Mouse (Mus musculus): ENCODE results near the gene Scn10a. TPM values are rescaled to one million over a fixed set of nuclear protein-coding genes. Genes with fewer than 3 reads are reported as not detected.

Scn10a gene
- polyA plus RNA-seq, 1 experiment from 2014 or later, result 0.03 TPM

- H3K27ac ChIP-seq, result no peak overlapping the region; the same call in 1 of the 2 replicates
- no peak overlapping the region for H3K4me2 ChIP-seq (replicated peaks)
- H3K9ac ChIP-seq (replicated peaks), result no peak overlapping the region
- ATAC-seq, result no peak
- no peaks in the 10 kb centered on the region for H3K27me3 ChIP-seq
- WGBS, result 42% methylated on average over 12 of the region's 12 CpGs
- no peak overlapping the region for H3K4me3 ChIP-seq (replicated peaks)
- no peaks in the 10 kb centered on the region for H3K36me3 ChIP-seq
- H3K9me3 ChIP-seq, result no peaks in the 10 kb centered on the region
- H3K4me1 ChIP-seq (replicated peaks), result peaks cover 19% of the 10 kb centered on the region
Measured at GRCm38 (mm10) chr9:119632801-119633200, 86.3 kb downstream of the Scn10a start.

DNA sequence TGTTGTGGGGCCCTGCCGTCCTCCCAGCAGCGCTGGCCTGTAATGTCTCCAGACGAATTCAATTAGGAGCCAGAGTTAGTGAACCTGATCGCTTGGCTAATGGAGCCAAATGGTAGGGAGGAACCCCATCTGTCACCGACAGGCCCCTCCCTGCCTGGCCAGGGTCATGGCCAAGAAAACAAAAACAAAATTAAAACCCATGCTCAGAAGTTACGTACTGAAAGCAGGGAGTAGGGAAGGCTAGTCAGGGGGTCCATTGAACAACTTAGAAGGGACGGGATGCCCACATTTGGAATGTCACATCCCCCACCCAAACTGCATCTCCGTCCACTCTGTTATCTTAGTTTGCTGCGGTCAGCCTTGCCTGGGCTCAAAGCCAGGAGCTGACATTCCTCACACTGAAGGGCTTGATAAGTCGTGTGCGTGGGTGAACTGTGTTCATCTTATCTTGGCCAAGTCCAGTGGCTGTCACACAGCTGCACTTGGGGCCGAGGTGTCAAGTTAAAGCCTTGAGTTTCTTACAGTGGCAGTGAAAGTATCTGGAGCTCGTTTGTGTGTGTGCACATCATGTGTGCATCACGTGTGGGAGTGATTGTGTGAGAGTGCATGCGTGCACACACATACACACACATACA is 87.1 kb downstream of the Scn10a start:
- 64% methylated on average over 15 of the region's 15 CpGs for WGBS
- Histone ChIP-seq H3K27ac (no peak overlapping the region), H3K9ac (replicated peaks) (no peak overlapping the region), H3K36me3 (no peaks in the 10 kb centered on the region), H3K4me3 (replicated peaks) (no peak overlapping the region), H3K4me2 (replicated peaks) (no peak overlapping the region), H3K9me3 (no peaks in the 10 kb centered on the region), H3K4me1 (replicated peaks) (peaks cover 19% of the 10 kb centered on the region), H3K27me3 (no peaks in the 10 kb centered on the region)
- ATAC-seq, result peak; percentile 66

DNA sequence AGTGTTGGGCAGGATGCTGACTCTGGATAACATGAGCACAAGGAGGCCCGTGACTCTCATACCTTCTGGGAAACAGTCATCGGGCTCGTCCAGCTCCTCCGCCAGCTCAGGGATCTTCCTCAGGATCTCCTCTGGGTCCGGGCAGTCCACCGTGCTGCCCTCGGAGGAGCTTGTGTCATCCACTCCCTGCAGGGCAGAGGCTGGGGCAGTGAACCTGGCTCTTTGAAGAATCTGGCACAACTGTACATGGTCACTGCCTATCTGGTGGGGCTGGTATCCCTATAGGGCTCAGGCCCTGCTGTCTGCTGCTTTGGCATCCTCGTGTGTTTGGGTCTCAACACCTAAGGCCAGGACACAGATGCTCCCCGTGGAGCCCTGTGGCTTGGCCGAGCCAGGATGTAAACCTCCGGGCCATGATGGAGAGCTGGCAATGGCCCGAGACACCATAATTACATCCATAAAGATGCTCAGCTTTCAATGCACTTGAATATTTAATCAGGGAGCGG is 87.7 kb downstream of the Scn10a start:
- H3K27me3 ChIP-seq, result no peaks in the 10 kb centered on the region
- H3K36me3 ChIP-seq, result no peaks in the 10 kb centered on the region
- H3K9ac ChIP-seq (replicated peaks), result no peak overlapping the region
- peaks cover 19% of the 10 kb centered on the region for H3K4me1 ChIP-seq (replicated peaks)
- H3K27ac ChIP-seq, result no peak overlapping the region
- no peaks in the 10 kb centered on the region for H3K9me3 ChIP-seq
- H3K4me3 ChIP-seq (replicated peaks), result no peak overlapping the region
- 67% methylated on average over 13 of the region's 13 CpGs for WGBS
- H3K4me2 ChIP-seq (replicated peaks), result no peak overlapping the region
- peak; percentile 58 for ATAC-seq

DNA sequence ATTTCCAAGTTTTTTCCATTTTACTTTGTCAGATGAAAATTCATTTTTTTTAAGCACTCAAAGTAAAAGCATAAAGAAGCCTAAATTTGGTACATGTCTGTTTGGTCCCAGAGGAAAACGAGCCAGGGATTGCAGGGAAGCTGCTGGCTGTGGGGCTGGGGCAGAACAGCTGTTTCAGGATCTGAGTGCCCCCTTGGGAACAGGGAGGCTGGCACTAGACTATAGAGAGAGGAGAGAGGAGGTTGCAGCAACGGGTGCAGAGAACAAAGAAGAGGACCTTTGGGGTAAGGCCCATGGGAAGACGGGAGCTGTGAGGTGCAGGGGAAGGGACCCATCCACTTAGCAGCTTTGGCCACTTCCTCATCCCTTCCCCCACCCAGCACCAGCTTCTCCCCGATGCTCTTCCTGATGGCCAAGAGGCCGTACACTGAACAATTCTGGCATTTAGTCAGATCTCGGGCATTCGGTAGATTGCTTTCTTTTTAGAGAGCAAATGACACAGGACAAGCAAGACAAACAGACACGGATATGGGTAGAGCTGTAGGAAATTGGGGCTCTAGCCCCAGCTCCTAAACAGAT is 90.3 kb downstream of the Scn10a start:
- H3K9me3 ChIP-seq, result no peaks in the 10 kb centered on the region
- peaks cover 19% of the 10 kb centered on the region for H3K4me1 ChIP-seq (replicated peaks)
- 0 out of 2 replicates have a peak, but pooled peaks cover 3% of the 10 kb centered on the region for H3K27me3 ChIP-seq
- no peak for ATAC-seq
- no peak overlapping the region for H3K4me2 ChIP-seq (replicated peaks)
- no peak overlapping the region for H3K4me3 ChIP-seq (replicated peaks)
- H3K9ac ChIP-seq (replicated peaks), result no peak overlapping the region
- no peak overlapping the region for H3K27ac ChIP-seq
- WGBS, result 72% methylated on average over 8 of the region's 8 CpGs
- no peaks in the 10 kb centered on the region for H3K36me3 ChIP-seq

- no peaks in the 10 kb centered on the region for H3K9me3 ChIP-seq
- peaks cover 12% of the 10 kb centered on the region for H3K4me1 ChIP-seq (replicated peaks)
- H3K4me2 ChIP-seq (replicated peaks), result no peak overlapping the region
- 0 out of 2 replicates have a peak, but pooled peaks cover 3% of the 10 kb centered on the region for H3K27me3 ChIP-seq
- no peaks in the 10 kb centered on the region for H3K36me3 ChIP-seq
- WGBS, result 79% methylated on average over 6 of the region's 6 CpGs
- no peak overlapping the region for H3K4me3 ChIP-seq (replicated peaks)
- no peak overlapping the region for H3K27ac ChIP-seq
- H3K9ac ChIP-seq (replicated peaks), result no peak overlapping the region
- ATAC-seq, result no peak
Measured at GRCm38 (mm10) chr9:119627227-119627626, 91.9 kb downstream of the Scn10a start.

GRCm38 (mm10) chr9:119624151-119624550 is 95.0 kb downstream of the Scn10a start:
- no peak for ATAC-seq
- Histone ChIP-seq H3K27ac (no peak overlapping the region), H3K36me3 (no peaks in the 10 kb centered on the region), H3K27me3 (0 out of 2 replicates have a peak, but pooled peaks cover 3% of the 10 kb centered on the region), H3K4me2 (replicated peaks) (no peak overlapping the region), H3K4me1 (replicated peaks) (peaks cover 5% of the 10 kb centered on the region), H3K9ac (replicated peaks) (no peak overlapping the region), H3K4me3 (replicated peaks) (no peak overlapping the region), H3K9me3 (no peaks in the 10 kb centered on the region)
- WGBS, result 95% methylated on average over 4 of the region's 4 CpGs

- H3K4me2 ChIP-seq (replicated peaks), result no peak overlapping the region
- no peaks in the 10 kb centered on the region for H3K9me3 ChIP-seq
- no peaks in the 10 kb centered on the region for H3K36me3 ChIP-seq
- no peak overlapping the region for H3K4me3 ChIP-seq (replicated peaks)
- ATAC-seq, result no peak
- H3K9ac ChIP-seq (replicated peaks), result no peak overlapping the region
- 80% methylated on average over 6 of the region's 6 CpGs for WGBS
- no peak overlapping the region for H3K27ac ChIP-seq
- H3K4me1 ChIP-seq (replicated peaks), result no peaks in the 10 kb centered on the region
- 0 out of 2 replicates have a peak, but pooled peaks cover 3% of the 10 kb centered on the region for H3K27me3 ChIP-seq
Measured at GRCm38 (mm10) chr9:119614798-119615197, 104.3 kb downstream of the Scn10a start.

GRCm38 (mm10) chr9:119610563-119611166 is 108.5 kb downstream of the Scn10a start:
- H3K27me3 ChIP-seq, result no peaks in the 10 kb centered on the region
- H3K4me2 ChIP-seq (replicated peaks), result no peak overlapping the region
- H3K27ac ChIP-seq, result no peak overlapping the region
- no peaks in the 10 kb centered on the region for H3K9me3 ChIP-seq
- 95% methylated on average over 7 of the region's 7 CpGs for WGBS
- H3K4me1 ChIP-seq (replicated peaks), result no peaks in the 10 kb centered on the region
- ATAC-seq, result no peak
- H3K4me3 ChIP-seq (replicated peaks), result no peak overlapping the region
- H3K36me3 ChIP-seq, result no peaks in the 10 kb centered on the region
- H3K9ac ChIP-seq (replicated peaks), result no peak overlapping the region

DNA sequence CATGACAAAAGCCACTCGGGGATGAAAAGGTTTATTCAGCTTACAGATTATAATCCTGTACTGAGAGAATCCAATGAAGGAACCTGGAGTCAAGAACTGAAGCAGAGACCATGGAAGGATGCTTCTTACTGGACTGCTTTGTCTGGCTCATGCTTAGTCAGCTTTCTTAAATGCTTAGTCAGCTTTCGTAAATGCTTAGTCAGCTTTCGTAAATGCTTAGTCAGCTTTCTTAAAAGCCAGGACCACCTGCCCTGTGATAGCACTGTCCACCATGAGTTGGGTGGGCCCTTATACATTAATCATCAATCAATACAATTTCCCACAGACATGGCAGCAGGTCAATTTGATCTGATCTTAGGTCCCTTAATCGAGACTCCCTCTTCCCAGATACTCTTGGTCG is 112.2 kb downstream of the Scn10a start:
- WGBS, result 93% methylated on average over 5 of the region's 5 CpGs
- no peak overlapping the region for H3K4me3 ChIP-seq (replicated peaks)

DNA sequence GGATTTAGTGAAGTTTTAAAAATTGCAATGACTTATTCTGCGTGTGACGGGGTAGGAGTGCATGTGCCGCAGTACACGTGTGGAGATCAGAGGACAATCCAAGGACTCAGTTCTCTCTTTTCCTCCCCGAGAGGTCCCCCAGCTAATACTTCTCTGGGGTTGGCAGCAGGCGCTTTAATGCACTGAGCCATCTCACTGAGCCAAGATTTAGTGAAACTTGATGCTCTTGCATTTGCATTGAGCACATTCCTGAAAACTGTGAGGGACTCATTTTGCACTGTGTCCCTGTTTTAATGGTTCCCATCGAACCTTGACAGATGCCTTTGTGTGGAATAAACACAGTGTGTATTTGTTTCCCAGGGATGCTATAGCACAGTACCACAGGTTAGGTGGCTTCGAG is 114.5 kb downstream of the Scn10a start:
- Histone ChIP-seq H3K9ac (replicated peaks) (no peak overlapping the region), H3K27ac (no peak overlapping the region), H3K27me3 (no peaks in the 10 kb centered on the region), H3K36me3 (no peaks in the 10 kb centered on the region), H3K4me1 (replicated peaks) (no peaks in the 10 kb centered on the region), H3K4me2 (replicated peaks) (no peak overlapping the region), H3K9me3 (no peaks in the 10 kb centered on the region), H3K4me3 (replicated peaks) (no peak overlapping the region)
- 70% methylated on average over 8 of the region's 8 CpGs for WGBS
- no peak for ATAC-seq

More for the DNA sequence above, 112.2 kb downstream of the Scn10a start:
- Histone ChIP-seq H3K27ac (no peak overlapping the region), H3K4me1 (replicated peaks) (no peaks in the 10 kb centered on the region), H3K9ac (replicated peaks) (no peak overlapping the region), H3K9me3 (no peaks in the 10 kb centered on the region), H3K36me3 (no peaks in the 10 kb centered on the region), H3K27me3 (no peaks in the 10 kb centered on the region), H3K4me2 (replicated peaks) (no peak overlapping the region)
- ATAC-seq, result no peak

DNA sequence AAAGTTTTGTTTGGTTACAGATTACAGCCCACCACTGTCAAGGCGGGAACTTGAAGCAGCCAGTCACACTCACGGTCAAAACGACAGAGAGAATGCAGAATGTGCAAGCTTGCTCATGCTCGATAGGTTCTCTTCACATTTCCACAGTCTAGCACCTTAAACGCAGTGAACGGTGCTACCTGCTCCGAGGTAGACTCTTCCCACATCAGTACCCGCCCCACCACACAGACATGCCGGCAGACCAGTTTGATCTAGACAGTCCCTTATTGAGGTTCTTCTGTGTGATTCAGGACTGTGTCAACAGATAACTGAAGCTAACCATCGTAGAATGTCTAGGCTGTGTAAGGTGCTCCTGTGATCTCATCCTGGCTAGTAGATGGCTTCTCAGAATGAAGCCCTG is 120.6 kb downstream of the Scn10a start:
- Histone ChIP-seq H3K9ac (replicated peaks) (no peak overlapping the region), H3K4me2 (replicated peaks) (no peak overlapping the region), H3K9me3 (no peaks in the 10 kb centered on the region), H3K27me3 (no peaks in the 10 kb centered on the region), H3K4me1 (replicated peaks) (no peaks in the 10 kb centered on the region), H3K4me3 (replicated peaks) (no peak overlapping the region), H3K36me3 (no peaks in the 10 kb centered on the region), H3K27ac (no peak overlapping the region)
- 93% methylated on average over 10 of the region's 10 CpGs for WGBS
- no peak for ATAC-seq

DNA sequence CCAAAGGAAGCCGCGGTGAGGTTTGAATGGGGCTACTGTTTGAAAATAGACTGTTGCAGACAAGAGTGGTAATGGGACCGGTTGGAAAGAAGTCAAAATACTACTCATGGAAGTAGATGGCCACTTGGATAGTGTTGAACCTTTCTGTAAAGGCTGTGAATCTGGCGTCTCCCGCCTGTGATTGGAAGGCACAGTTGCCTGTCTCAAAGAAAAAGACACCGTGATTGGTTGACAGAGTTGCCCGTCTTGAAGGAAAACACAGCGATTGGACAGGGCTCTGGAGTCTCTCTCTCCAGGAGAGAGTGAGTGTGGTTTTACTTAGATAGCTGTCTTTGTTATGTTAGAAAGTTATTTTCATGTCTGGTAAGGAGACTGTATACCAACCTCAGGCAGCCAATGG is 121.8 kb downstream of the Scn10a start:
- Histone ChIP-seq H3K9ac (replicated peaks) (no peak overlapping the region), H3K36me3 (no peaks in the 10 kb centered on the region), H3K9me3 (no peaks in the 10 kb centered on the region), H3K27me3 (no peaks in the 10 kb centered on the region), H3K27ac (no peak overlapping the region), H3K4me3 (replicated peaks) (no peak overlapping the region), H3K4me1 (replicated peaks) (no peaks in the 10 kb centered on the region), H3K4me2 (replicated peaks) (no peak overlapping the region)
- ATAC-seq, result no peak
- 82% methylated on average over 8 of the region's 8 CpGs for WGBS
